Mouse (Mus musculus) testis, adult 2 months (tissue): ENCODE data around the gene Rabep1.

Experiments
- CTCF ChIP-seq: fragments of 200-500 bp; IDR thresholded peaks from 2 replicates; pipeline ENCODE4 v1.5.1; 2012; ENCODE audit warnings: low read depth, mild to moderate bottlenecking, inconsistent platforms, low read length, moderate library complexity; ENCODE audit not compliant: control insufficient read depth, insufficient read depth, insufficient replicate concordance
- POLR2A ChIP-seq: fragments of 200-500 bp; IDR thresholded peaks from 2 replicates; pipeline ENCODE4 v1.6.1; 2012; ENCODE audit warnings: low read depth, mild to moderate bottlenecking, inconsistent platforms, low read length, moderate library complexity; ENCODE audit not compliant: control insufficient read depth

- TF ChIP-seq CTCF: no peak
- peak; percentile 94 for TF ChIP-seq POLR2A
Observed at GRCm38 (mm10) chr11:70844559-70845456, at the start of gene Rabep1.
